Mouse (Mus musculus) liver, embryonic 12.5 days (tissue): ENCODE data around the gene Rif1. TPM values are rescaled to one million over a fixed set of nuclear protein-coding genes. Genes with fewer than 3 reads are reported as not detected.
"Not testable (repeated sequence)": the region's sequence is repeated elsewhere in the genome, so short reads cannot be mapped to it uniquely, and the experiment has no call there.

Experiments used
- ATAC-seq: fragments of 200-750 bp; cut with Nextera tagmentation; 2 replicates; pipeline ENCODE4 v1.8.0; 2017; ENCODE audit warnings: moderate number of reproducible peaks, mild to moderate bottlenecking, moderate library complexity
- H3K27ac ChIP-seq: fragments of 300-500 bp; sonication (generic); 2 replicates; pipeline ENCODE4 v1.5.1; 2016; ENCODE audit warnings: mild to moderate bottlenecking
- H3K27me3 ChIP-seq: fragments of 300-500 bp; sonication (generic); replicated peaks from 2 replicates; pipeline ENCODE4 v1.6.1; 2016; ENCODE audit warnings: mild to moderate bottlenecking, moderate library complexity
- H3K36me3 ChIP-seq: fragments of 300-500 bp; sonication (generic); 2 replicates; pipeline ENCODE4 v1.6.1; 2016; ENCODE audit warnings: mild to moderate bottlenecking, moderate library complexity
- H3K4me1 ChIP-seq: fragments of 300-500 bp; sonication (generic); 2 replicates; pipeline ENCODE4 v1.6.1; 2016
- H3K4me2 ChIP-seq: fragments of 300-500 bp; sonication (generic); 2 replicates; pipeline ENCODE4 v1.6.1; 2016; ENCODE audit warnings: mild to moderate bottlenecking, moderate library complexity
- H3K4me3 ChIP-seq: fragments of 300-500 bp; sonication (generic); 2 replicates; pipeline ENCODE4 v1.5.1; 2016; ENCODE audit warnings: mild to moderate bottlenecking, moderate library complexity
- H3K9ac ChIP-seq: fragments of 300-500 bp; sonication (generic); 2 replicates; pipeline ENCODE4 v1.6.1; 2016; ENCODE audit warnings: mild to moderate bottlenecking, moderate library complexity
- H3K9me3 ChIP-seq: fragments of 300-500 bp; sonication (generic); replicated peaks from 2 replicates; pipeline ENCODE4 v1.6.1; 2016; ENCODE audit warnings: mild to moderate bottlenecking, moderate library complexity
- WGBS: fragments of 180-500 bp; shearing (Covaris S2); methylation state at CpG from one replicate; pipeline ENCODE4 v1.1.7; 2016; ENCODE audit not compliant: insufficient replicate concordance; 5-methylcytosine and 5-hydroxymethylcytosine counted together
- polyA plus RNA-seq: library from polyadenylated mRNA; unstranded; fragments of >200 nt; fragmentation: Nextera tagmentation; extraction: Ambion mirVana; gene quantifications from 2 replicates; pipeline ENCODE4 v1.2.1, GENCODE M21; 2016

Gene Rif1
- polyA plus RNA-seq, 1 experiment from 2014 or later, result 35.9 TPM

DNA sequence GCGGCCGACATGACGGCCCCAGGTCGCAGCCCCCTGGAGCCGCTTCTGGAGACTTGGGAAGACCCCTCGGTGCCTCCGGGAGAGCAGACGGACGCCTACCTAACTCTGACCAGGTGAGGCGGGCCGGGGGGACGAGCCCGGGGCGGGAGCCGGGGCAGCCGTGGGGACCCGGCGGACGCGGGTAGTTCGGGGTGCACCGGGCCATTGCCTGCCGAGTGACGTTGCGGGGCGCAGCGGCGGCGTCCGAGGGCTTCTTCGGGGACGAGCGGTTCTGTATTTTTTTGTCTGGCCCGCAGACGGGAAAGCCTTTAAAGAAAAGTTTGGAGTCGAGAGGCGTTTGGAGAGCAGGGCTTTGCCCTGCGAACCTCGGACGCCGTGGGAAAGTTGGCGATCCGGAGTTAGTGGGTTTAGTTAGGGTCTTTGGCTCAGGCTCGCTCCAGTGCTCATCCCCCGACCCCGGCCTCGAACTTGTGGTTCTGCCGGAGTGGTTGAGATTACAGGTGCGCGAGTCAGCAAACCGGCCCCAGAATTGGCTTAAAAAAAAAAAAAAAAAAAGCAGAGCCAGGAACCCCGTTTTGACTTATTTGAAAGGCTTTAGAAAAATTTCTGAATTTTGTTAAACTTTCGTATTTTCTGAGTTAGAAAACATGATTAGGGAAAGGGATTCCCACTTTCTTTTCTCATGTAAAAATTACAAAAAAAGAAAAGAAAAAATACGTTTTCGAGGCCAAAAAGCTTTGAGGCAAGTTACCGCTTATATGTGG lies 691 bp downstream of the Rif1 start:
- Histone ChIP-seq H3K27me3 (no peaks in the 10 kb centered on the region), H3K4me3 (peak overlapping the region; percentile 98), H3K9ac (peak overlapping the region; percentile 97), H3K36me3 (peaks cover 43% of the 10 kb centered on the region), H3K4me2 (peak overlapping the region; percentile 81), H3K27ac (peak overlapping the region; percentile 88), H3K9me3 (no peaks in the 10 kb centered on the region), H3K4me1 (peaks cover 24% of the 10 kb centered on the region)
- ATAC-seq, result peak; percentile 61
- under 1% methylated on average over 56 of the region's 56 CpGs for WGBS

GRCm38 (mm10) chr2:52078666-52079065 lies 6.0 kb downstream of the Rif1 start:
- H3K27ac ChIP-seq, result no peak overlapping the region
- no peak overlapping the region for H3K9ac ChIP-seq
- H3K9me3 ChIP-seq, result no peaks in the 10 kb centered on the region
- no peak for ATAC-seq
- no peaks in the 10 kb centered on the region for H3K27me3 ChIP-seq
- H3K4me1 ChIP-seq, result peaks cover 17% of the 10 kb centered on the region
- no peak overlapping the region for H3K4me3 ChIP-seq
- no peak overlapping the region for H3K4me2 ChIP-seq
- H3K36me3 ChIP-seq, result peaks cover 93% of the 10 kb centered on the region
- WGBS, result 85% methylated on average over 2 of the region's 2 CpGs

DNA sequence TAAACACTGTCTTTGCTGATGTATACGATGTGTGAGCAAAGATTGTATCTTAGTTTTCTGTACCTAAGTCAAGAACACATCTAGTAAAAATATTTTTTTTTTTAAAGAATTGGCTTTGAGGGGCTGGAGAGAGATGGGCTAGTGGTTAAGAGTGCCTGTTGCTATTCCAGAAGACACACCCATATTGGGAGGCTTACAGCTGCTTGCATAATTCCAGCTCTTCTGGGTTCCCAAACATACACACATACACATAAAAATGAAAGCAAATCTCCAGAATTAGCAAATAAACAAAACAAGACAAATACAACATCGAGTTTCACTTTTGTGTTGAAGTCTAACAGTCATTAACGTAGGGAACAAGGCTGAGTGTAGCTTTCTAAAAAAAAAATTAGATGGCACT lies 11.4 kb downstream of the Rif1 start:
- no peaks in the 10 kb centered on the region for H3K4me1 ChIP-seq
- no peak for ATAC-seq
- no peaks in the 10 kb centered on the region for H3K9me3 ChIP-seq
- no peak overlapping the region for H3K4me3 ChIP-seq
- H3K27me3 ChIP-seq, result no peaks in the 10 kb centered on the region
- H3K27ac ChIP-seq, result no peak overlapping the region
- H3K9ac ChIP-seq, result no peak overlapping the region
- 88% methylated on average over 3 of the region's 3 CpGs for WGBS
- H3K36me3 ChIP-seq, result peaks cover 96% of the 10 kb centered on the region
- no peak overlapping the region for H3K4me2 ChIP-seq

DNA sequence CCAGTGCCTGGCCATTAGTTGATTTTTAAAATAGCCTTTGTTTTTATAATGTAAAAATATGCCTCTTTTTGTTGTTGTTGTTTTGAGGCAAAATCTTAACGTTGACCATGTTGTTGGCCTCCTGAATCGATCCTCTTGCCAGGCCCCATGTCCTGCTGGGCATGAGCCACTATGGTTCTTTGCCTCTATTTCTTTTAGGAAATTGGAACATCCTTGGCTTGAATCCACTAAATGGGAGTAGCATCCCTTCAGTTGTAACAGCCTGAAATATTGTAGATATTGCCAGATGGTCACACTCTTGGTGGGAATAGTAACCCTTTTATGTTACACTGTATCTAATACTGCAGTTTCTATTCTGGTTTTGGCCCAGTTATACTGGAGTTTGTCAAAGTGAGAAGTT lies 11.9 kb downstream of the Rif1 start:
- H3K36me3 ChIP-seq, result peaks cover 96% of the 10 kb centered on the region
- no peak for ATAC-seq
- 89% methylated on average over 2 of the region's 2 CpGs for WGBS

DNA sequence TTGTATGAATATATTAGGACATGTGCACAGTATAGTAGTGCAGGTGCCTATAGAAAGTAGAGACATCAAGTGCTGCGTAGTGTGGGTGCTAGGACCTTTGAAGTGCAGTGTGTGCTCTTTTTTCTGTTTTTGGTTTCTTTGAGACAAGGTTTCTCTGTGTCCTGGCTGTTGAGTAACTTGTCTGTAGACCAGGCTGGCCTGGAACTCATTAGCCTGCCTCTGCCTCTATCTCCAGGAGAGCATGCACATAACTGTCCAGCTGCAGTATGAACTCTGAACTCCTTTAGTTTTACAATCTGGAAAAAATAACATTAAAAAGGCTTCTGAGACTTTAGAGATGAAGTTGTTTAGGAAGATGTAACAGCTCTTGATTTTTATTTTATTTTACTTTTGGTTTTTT lies 41.5 kb downstream of the Rif1 start:
- H3K9ac ChIP-seq, result no peak overlapping the region
- no peak overlapping the region for H3K4me3 ChIP-seq
- H3K36me3 ChIP-seq, result peaks cover 97% of the 10 kb centered on the region
- no peak for ATAC-seq
- H3K9me3 ChIP-seq, result no peaks in the 10 kb centered on the region
- H3K4me2 ChIP-seq, result no peak overlapping the region
- H3K27me3 ChIP-seq, result no peaks in the 10 kb centered on the region
- H3K27ac ChIP-seq, result no peak overlapping the region
- H3K4me1 ChIP-seq, result no peaks in the 10 kb centered on the region
- WGBS, result 89% methylated on average over 1 of the region's 1 CpGs

More for the DNA sequence above, 11.9 kb downstream of the Rif1 start:
- no peaks in the 10 kb centered on the region for H3K4me1 ChIP-seq
- no peak overlapping the region for H3K27ac ChIP-seq
- H3K4me2 ChIP-seq, result no peak overlapping the region
- H3K9me3 ChIP-seq, result no peaks in the 10 kb centered on the region
- H3K27me3 ChIP-seq, result no peaks in the 10 kb centered on the region
- no peak overlapping the region for H3K4me3 ChIP-seq
- no peak overlapping the region for H3K9ac ChIP-seq

- not testable (repeated sequence) for H3K27ac ChIP-seq, H3K4me1 ChIP-seq, H3K27me3 ChIP-seq, H3K9ac ChIP-seq, H3K4me3 ChIP-seq, ATAC-seq, H3K4me2 ChIP-seq
- peaks cover 13% of the 10 kb centered on the region; the same call in 1 of the 2 replicates for H3K9me3 ChIP-seq
- peaks cover 38% of the 10 kb centered on the region for H3K36me3 ChIP-seq
- 92% methylated on average over 20 of the region's 20 CpGs for WGBS
Observed at GRCm38 (mm10) chr2:52131370-52131769, 58.7 kb downstream of the Rif1 start.

- Histone ChIP-seq H3K9ac (no peak overlapping the region), H3K27me3 (no peaks in the 10 kb centered on the region), H3K27ac (no peak overlapping the region), H3K4me3 (no peak overlapping the region), H3K4me2 (no peak overlapping the region), H3K9me3 (0 out of 2 replicates have a peak, but pooled peaks cover 4% of the 10 kb centered on the region), H3K36me3 (peaks cover 33% of the 10 kb centered on the region), H3K4me1 (no peaks in the 10 kb centered on the region)
- WGBS, result 89% methylated on average over 2 of the region's 2 CpGs
- ATAC-seq, result no peak
Observed at GRCm38 (mm10) chr2:52133351-52133750, 60.7 kb downstream of the Rif1 start.

- no peaks in the 10 kb centered on the region for H3K36me3 ChIP-seq
- no peaks in the 10 kb centered on the region for H3K4me1 ChIP-seq
- H3K9me3 ChIP-seq, result no peaks in the 10 kb centered on the region
- no peak overlapping the region for H3K27ac ChIP-seq
- ATAC-seq, result no peak
- WGBS, result 68% methylated on average over 3 of the region's 3 CpGs
- no peak overlapping the region for H3K4me2 ChIP-seq
- no peaks in the 10 kb centered on the region for H3K27me3 ChIP-seq
- no peak overlapping the region for H3K9ac ChIP-seq
- H3K4me3 ChIP-seq, result no peak overlapping the region
Observed at GRCm38 (mm10) chr2:52153064-52153463, 80.4 kb downstream of the Rif1 start.

DNA sequence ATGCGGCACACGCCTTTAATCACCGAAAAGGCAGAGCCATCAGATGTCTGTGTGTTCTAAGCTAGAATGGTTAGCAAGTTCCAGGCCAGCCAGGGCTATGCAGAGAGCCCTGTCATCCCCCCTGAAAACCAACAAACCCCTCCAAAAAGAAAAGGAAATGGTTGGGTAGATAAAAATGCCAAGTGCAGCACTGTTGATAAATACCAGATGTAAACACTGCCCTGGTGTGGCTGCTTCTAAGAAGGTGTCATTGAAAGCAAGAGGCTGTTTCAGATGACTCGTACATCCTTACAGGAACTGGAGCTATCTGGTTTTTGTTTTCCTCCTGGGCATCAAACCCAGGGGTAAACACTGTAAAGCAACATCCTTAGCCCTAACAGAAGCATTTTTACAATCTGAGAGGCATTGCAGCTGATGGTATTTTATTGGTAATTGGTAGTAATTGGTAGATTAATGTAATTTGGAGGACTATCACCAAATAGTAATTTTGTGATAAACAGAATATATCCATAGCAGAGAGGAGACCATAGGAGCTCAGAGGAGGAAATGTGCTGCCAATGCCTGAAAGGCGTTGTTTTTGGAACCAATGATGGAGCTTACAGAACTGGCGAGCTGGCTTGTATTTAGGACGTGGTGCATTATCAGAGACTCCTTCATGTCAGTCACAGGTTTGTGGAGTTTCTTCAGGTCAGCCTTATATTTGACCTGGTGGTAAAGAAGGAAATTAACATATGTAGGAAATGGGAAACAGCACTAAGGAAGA lies 96.8 kb downstream of the Rif1 start:
- Histone ChIP-seq H3K4me2 (no peak overlapping the region), H3K4me1 (peaks cover 7% of the 10 kb centered on the region; the same call in 1 of the 2 replicates), H3K9ac (no peak overlapping the region), H3K36me3 (no peaks in the 10 kb centered on the region), H3K27ac (no peak overlapping the region), H3K27me3 (no peaks in the 10 kb centered on the region), H3K9me3 (no peaks in the 10 kb centered on the region), H3K4me3 (no peak overlapping the region)
- ATAC-seq, result no peak
- WGBS, result 52% methylated on average over 7 of the region's 7 CpGs

Other genes with a start within 250 kb of the Rif1 start
- gene Rbm43, start 137.7 kb upstream of the Rif1 start, polyA plus RNA-seq, result 25.3 and 27.3 TPM in 2 replicates
- 9.0 and 10.0 TPM in 2 replicates for gene Nmi, start 99.3 kb upstream of the Rif1 start, polyA plus RNA-seq
- gene Tnfaip6, start 34.8 kb upstream of the Rif1 start, polyA plus RNA-seq, result 0.45 and 0.68 TPM in 2 replicates